Mouse (Mus musculus) C2C12 (cell line): ENCODE measurements around the gene Gpr34. TPM values are rescaled to one million over a fixed set of nuclear protein-coding genes. Genes with fewer than 3 reads are reported as not detected.

Experiments
- H3K27me3 ChIP-seq: one replicate; pipeline ENCODE4 v1.6.1; 2011; ENCODE audit not compliant: control insufficient read depth, insufficient read depth, insufficient read length
- H3K36me3 ChIP-seq: one replicate; pipeline ENCODE4 v1.6.1; 2011; ENCODE audit not compliant: control insufficient read depth, insufficient read depth
- H3K4me3 ChIP-seq: one replicate; pipeline ENCODE4 v1.5.1; 2011; ENCODE audit warnings: mild to moderate bottlenecking, control low read depth; ENCODE audit not compliant: poor library complexity, insufficient read depth, severe bottlenecking
- H3K79me2 ChIP-seq: one replicate; pipeline ENCODE4 v1.6.1; 2011; ENCODE audit not compliant: control insufficient read depth, insufficient read depth
- H3K79me3 ChIP-seq: one replicate; pipeline ENCODE4 v1.6.1; 2011; ENCODE audit warnings: low read depth, control low read depth
- H3ac ChIP-seq: one replicate; pipeline ENCODE3; 2011; ENCODE audit warnings: low read depth; ENCODE audit not compliant: control insufficient read depth, insufficient read length
- CEBPB ChIP-seq: IDR thresholded peaks from one replicate; pipeline ENCODE4 v1.6.1; 2011; ENCODE audit warnings: low read depth, mild to moderate bottlenecking, control low read depth, moderate library complexity
- CTCF ChIP-seq: IDR thresholded peaks from one replicate; pipeline ENCODE4 v1.5.1; 2011; ENCODE audit not compliant: control insufficient read depth, insufficient read depth, insufficient read length
- FOSL1 ChIP-seq: IDR thresholded peaks from one replicate; pipeline ENCODE4 v1.8.0; 2011; ENCODE audit warnings: mild to moderate bottlenecking, low read length; ENCODE audit not compliant: poor library complexity, insufficient read depth, severe bottlenecking
- MAX ChIP-seq: IDR thresholded peaks from one replicate; pipeline ENCODE4 v1.6.1; 2011; ENCODE audit warnings: mild to moderate bottlenecking, control low read depth
- MYOD1 ChIP-seq: IDR thresholded peaks from one replicate; pipeline ENCODE4 v1.6.1; 2011; ENCODE audit warnings: low read depth; ENCODE audit not compliant: control insufficient read depth, insufficient read length
- MYOG ChIP-seq: IDR thresholded peaks from one replicate; pipeline ENCODE4 v1.6.1; 2011; ENCODE audit not compliant: control insufficient read depth, insufficient read length; ENCODE audit errors: extremely low read depth
- USF1 ChIP-seq: IDR thresholded peaks from one replicate; pipeline ENCODE4 v1.6.1; 2011; ENCODE audit warnings: low read depth, mild to moderate bottlenecking, control low read depth, moderate library complexity
- polyA plus RNA-seq: library from polyadenylated mRNA; unstranded; fragments of >200 nt; fragmentation: generic; extraction: Trizol; gene quantifications from one replicate; pipeline ENCODE4 v1.2.1, GENCODE M21; 2012; ENCODE audit warnings: missing spikeins

The Gpr34 gene
- polyA plus RNA-seq, 1 experiment, result 0.05 TPM

DNA sequence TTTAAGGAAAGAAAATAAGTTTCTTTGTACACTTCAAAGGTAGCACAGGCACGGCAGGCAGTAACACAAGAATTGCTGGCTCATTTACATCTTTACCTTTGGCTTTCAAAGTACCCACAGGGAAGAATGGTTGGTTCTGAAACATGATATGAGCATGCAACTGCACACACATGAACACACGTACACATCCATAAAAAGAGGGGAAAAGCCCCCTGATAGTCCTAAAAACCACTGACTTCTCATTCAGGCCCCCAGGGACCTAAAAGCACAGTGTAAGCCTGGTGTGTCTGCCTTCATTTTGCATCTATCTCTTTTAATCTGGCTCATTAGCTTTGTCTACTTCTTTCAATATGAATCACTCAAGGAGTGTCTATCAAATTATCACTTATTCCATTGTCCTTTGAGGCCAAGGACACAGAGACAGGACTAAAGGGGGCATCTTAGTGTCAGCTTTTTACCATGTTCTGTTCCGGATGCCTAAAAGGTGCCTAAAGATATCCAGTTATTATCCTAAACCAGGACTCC is 26.8 kb downstream of the Gpr34 start:
- Histone ChIP-seq H3K27me3 (no peaks in the 10 kb centered on the region), H3K4me3 (no peak overlapping the region), H3ac (no peak overlapping the region), H3K79me3 (no peaks in the 10 kb centered on the region), H3K79me2 (no peaks in the 10 kb centered on the region), H3K36me3 (no peaks in the 10 kb centered on the region)
- TF ChIP-seq USF1 (no peak), MYOD1 (no peak), CEBPB (no peak), CTCF (no peak), MAX (no peak), MYOG (no peak), FOSL1 (no peak)

DNA sequence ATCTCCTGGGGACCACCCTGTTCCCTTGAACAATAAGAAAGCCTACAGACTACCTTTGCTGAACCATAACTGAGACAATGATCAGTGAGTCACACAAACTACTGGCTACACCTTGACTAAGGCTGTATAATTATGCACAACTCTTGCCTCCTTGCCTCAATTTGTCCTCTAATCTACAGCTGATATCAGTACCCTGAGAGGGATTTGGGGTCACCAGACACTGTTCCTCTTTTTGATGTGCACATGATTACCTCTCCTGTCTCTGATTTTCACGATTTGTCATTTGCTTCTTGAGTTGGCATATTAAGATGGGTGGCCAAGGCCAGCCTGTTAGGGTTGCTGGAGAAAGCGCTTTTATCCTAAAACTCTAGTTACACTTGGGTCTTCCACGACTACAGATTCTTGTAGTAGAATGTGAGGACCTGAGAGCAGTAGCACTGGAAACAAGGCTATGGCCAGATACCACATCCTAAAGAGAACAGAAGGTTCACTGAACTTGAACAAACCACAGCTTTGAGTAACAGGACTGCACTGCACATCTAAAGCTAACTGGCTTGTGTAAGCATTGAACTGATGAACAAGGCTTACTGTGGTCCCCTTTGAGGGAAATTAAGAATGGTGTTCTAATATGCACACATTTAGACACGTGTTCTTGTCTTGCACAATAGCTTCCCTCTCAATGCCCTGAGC is 27.5 kb downstream of the Gpr34 start:
- no peak for TF ChIP-seq CTCF
- TF ChIP-seq MYOD1, result no peak
- no peak for TF ChIP-seq MYOG
- no peak for TF ChIP-seq MAX
- TF ChIP-seq FOSL1, result no peak
- no peak for TF ChIP-seq CEBPB
- no peak for TF ChIP-seq USF1
- H3K27me3 ChIP-seq, result no peaks in the 10 kb centered on the region
- H3K4me3 ChIP-seq, result no peak overlapping the region

GRCm38 (mm10) chrX:13661063-13661462 is 29.2 kb downstream of the Gpr34 start, which contains the start of gene Gpr82:
TSS of gene Gpr82 (plus strand) at chrX:13661363.
- Histone ChIP-seq H3K79me3 (no peaks in the 10 kb centered on the region), H3K4me3 (no peak within 1 kb of the TSS), H3K36me3 (no peaks in the 10 kb centered on the region), H3K27me3 (no peaks in the 10 kb centered on the region), H3ac (no peak within 1 kb of the TSS), H3K79me2 (no peaks in the 10 kb centered on the region)
- TF ChIP-seq CEBPB (no peak), MYOG (no peak), MAX (no peak), CTCF (no peak), MYOD1 (no peak), FOSL1 (no peak), USF1 (no peak)

More for the DNA sequence above, 27.5 kb downstream of the Gpr34 start:
- no peak overlapping the region for H3ac ChIP-seq
- no peaks in the 10 kb centered on the region for H3K79me3 ChIP-seq
- H3K79me2 ChIP-seq, result no peaks in the 10 kb centered on the region
- no peaks in the 10 kb centered on the region for H3K36me3 ChIP-seq

GRCm38 (mm10) chrX:13668867-13669266 is 37.0 kb downstream of the Gpr34 start:
- H3K79me2 ChIP-seq, result no peaks in the 10 kb centered on the region
- no peaks in the 10 kb centered on the region for H3K79me3 ChIP-seq
- H3K36me3 ChIP-seq, result no peaks in the 10 kb centered on the region
- H3K4me3 ChIP-seq, result no peak overlapping the region
- no peak for TF ChIP-seq CEBPB
- TF ChIP-seq CTCF, result no peak
- TF ChIP-seq MYOG, result no peak
- TF ChIP-seq MAX, result no peak
- H3ac ChIP-seq, result no peak overlapping the region
- H3K27me3 ChIP-seq, result no peaks in the 10 kb centered on the region

DNA sequence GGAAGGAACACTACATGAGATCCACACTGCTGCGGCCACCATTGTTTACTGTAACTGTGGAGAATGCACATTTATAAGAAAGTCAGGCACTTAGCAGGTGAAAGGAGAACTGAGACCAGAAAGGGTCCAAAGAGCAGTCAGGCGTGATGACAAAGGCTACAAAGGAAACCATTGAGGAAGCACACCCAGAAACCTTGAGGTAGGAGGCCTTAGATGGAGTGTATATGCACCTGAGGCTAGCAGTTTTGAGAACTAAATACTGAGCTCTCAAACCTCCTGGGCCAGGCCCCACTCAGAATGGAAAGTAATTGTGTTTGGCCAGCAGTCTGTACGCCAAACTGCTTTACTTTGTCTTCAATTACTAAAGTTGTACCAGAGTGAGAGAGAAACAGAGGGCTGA is 38.5 kb downstream of the Gpr34 start:
- Histone ChIP-seq H3K4me3 (no peak overlapping the region), H3K79me3 (no peaks in the 10 kb centered on the region), H3K27me3 (no peaks in the 10 kb centered on the region), H3ac (no peak overlapping the region), H3K79me2 (no peaks in the 10 kb centered on the region), H3K36me3 (no peaks in the 10 kb centered on the region)
- TF ChIP-seq FOSL1 (no peak), MAX (no peak), CTCF (no peak), MYOG (no peak), CEBPB (no peak)

GRCm38 (mm10) chrX:13673001-13673400 is 41.1 kb downstream of the Gpr34 start:
- H3K36me3 ChIP-seq, result no peaks in the 10 kb centered on the region
- H3ac ChIP-seq, result no peak overlapping the region
- no peak overlapping the region for H3K4me3 ChIP-seq
- no peaks in the 10 kb centered on the region for H3K79me2 ChIP-seq
- no peak for TF ChIP-seq MYOG
- no peak for TF ChIP-seq MYOD1
- TF ChIP-seq USF1, result no peak
- no peak for TF ChIP-seq CTCF
- no peak for TF ChIP-seq CEBPB
- no peak for TF ChIP-seq MAX
- TF ChIP-seq FOSL1, result no peak
- no peaks in the 10 kb centered on the region for H3K27me3 ChIP-seq
- no peaks in the 10 kb centered on the region for H3K79me3 ChIP-seq
